Comparison of ENCODE assay signal across 9 mouse cellular contexts in the genomic region with DNA sequence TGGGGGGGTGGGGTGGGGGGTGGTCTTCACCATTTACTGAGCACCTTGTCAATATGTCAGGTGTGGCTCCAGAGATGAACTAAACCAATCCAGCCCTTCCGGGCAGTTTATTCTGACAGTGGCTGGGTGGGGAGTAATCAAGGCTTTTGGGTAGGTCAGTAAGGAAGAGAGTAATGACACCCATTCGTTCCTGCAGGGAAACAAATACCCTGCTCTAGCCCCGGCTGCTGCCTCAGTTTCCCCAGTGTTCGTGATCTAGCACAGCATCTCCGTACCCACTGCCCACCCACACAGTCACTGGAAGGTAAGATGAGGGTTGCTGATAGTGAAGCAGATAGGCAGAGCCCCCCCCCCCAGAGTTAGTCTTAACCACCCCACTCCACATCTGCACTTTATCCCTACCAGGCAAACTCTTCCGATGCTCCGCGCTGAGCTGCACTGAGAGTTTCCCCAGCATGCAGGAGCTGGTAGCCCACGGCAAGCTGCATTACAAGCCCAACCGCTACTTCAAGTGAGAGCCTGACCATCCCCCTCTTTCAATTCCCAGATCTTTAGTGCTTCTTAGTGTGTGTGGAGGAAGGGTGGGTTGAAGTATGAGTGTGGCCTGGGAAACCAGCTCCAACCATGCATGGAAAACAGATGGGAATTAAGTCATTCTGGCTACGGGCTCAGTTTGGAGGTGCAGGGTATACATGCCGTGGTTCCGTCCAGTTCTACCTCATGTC. TPM values are rescaled to one million over a fixed set of nuclear protein-coding genes. Genes with fewer than 3 reads are reported as not detected.
DNase-seq lines count a peak whose midpoint lies in the region; ATAC-seq and TF ChIP-seq lines count a peak whose summit lies in the region.
"Had no signal": no experiment of that assay in that cellular context is flagged by ENCODE, and none has a peak within 500 bp of the region (broad histone marks: within the 10 kb centered on the region; RNA-seq: fewer than 3 reads in every experiment).

No protein-coding gene starts in this region.

- peaks cover 38% of the 10 kb centered on the region for H3K36me3 ChIP-seq in heart, embryonic 12.5 days
- peaks cover 3% of the 10 kb centered on the region for H3K36me3 ChIP-seq in hindbrain, embryonic 16.5 days (ENCODE audit: control insufficient read depth, insufficient read depth, low read length)
- H3K36me3 ChIP-seq in midbrain, embryonic 14.5 days (ENCODE audit: control insufficient read depth, insufficient read depth, low read length) = peaks cover 24% of the 10 kb centered on the region

- no peaks in the 10 kb centered on the region for H3K9me3 ChIP-seq in heart, embryonic 12.5 days (replicated peaks)
- H3K9me3 ChIP-seq in hindbrain, embryonic 16.5 days (ENCODE audit: control insufficient read depth, low read length) = no peaks in the 10 kb centered on the region
- H3K9me3 ChIP-seq in midbrain, embryonic 14.5 days (ENCODE audit: control insufficient read depth, low read length) = no peaks in the 10 kb centered on the region

- DNase-seq in heart, postnatal 25 days (ENCODE audit: low spot score) = no peak
- DNase-seq in brain, embryonic 14.5 days (ENCODE audit: low read depth) = peak; percentile 14
- DNase-seq in midbrain, embryonic 14.5 days = no peak
- no peak for DNase-seq in frontal cortex, adult 2 months (ENCODE audit: extremely low spot score in 1 of 2, low spot score in 1 of 2)
- DNase-seq in adrenal gland, postnatal 4 days (ENCODE audit: low spot score in 2 of 2) = no peak
- no peak for DNase-seq in urinary bladder, postnatal 10 days (ENCODE audit: low spot score)

- TF ChIP-seq CTCF in brain, embryonic 14.5 days (IDR thresholded peaks at IDR 0.05; ENCODE audit: borderline replicate concordance, extremely low read depth, insufficient read depth, insufficient read length) = no peak

- intact Hi-C loops in heart, postnatal 25 days (cut with DNase I) = no loop called here

- H3K27ac ChIP-seq in heart, embryonic 12.5 days (ENCODE audit: poor library complexity, severe bottlenecking) = no peak overlapping the region
- H3K27ac ChIP-seq in hindbrain, embryonic 16.5 days (ENCODE audit: low read depth, low read length) = no peak overlapping the region
- H3K27ac ChIP-seq in midbrain, embryonic 14.5 days (replicated peaks; ENCODE audit: low read depth, low read length) = no peak overlapping the region

- H3K27me3 ChIP-seq in heart, embryonic 12.5 days (replicated peaks) = no peaks in the 10 kb centered on the region
- H3K27me3 ChIP-seq in hindbrain, embryonic 16.5 days (replicated peaks; ENCODE audit: control insufficient read depth, insufficient read depth, low read length) = no peaks in the 10 kb centered on the region
- H3K27me3 ChIP-seq in midbrain, embryonic 14.5 days (ENCODE audit: control insufficient read depth, insufficient read depth, low read length) = no peaks in the 10 kb centered on the region
- H3K27me3 ChIP-seq: Patski had no signal

- ATAC-seq in heart, embryonic 12.5 days (ENCODE audit: insufficient number of reproducible peaks, low FRiP score) = no peak
- no peak for ATAC-seq in hindbrain, embryonic 16.5 days
- no peak for ATAC-seq in midbrain, embryonic 14.5 days (ENCODE audit: low FRiP score, low TSS enrichment)

- no peak for TF ChIP-seq POLR2A in brain, embryonic 14.5 days (IDR thresholded peaks at IDR 0.05; ENCODE audit: borderline replicate concordance, extremely low read depth, insufficient read depth, insufficient read length, poor library complexity, severe bottlenecking)

- peak overlapping the region; percentile 74 for H3K4me2 ChIP-seq in heart, embryonic 12.5 days
- peak overlapping the region; percentile 83 for H3K4me2 ChIP-seq in hindbrain, embryonic 16.5 days (ENCODE audit: low read length)
- H3K4me2 ChIP-seq in midbrain, embryonic 14.5 days (ENCODE audit: low read length) = peak overlapping the region; percentile 61

- WGBS in heart, embryonic 12.5 days = 75% methylated on average over 13 of the region's 13 CpGs
- 79% methylated on average over 13 of the region's 13 CpGs for WGBS in hindbrain, embryonic 16.5 days
- 80% methylated on average over 13 of the region's 13 CpGs for WGBS in midbrain, embryonic 14.5 days

- peaks cover 17% of the 10 kb centered on the region for H3K4me1 ChIP-seq in heart, embryonic 12.5 days (replicated peaks)
- peaks cover 27% of the 10 kb centered on the region for H3K4me1 ChIP-seq in hindbrain, embryonic 16.5 days (ENCODE audit: control insufficient read depth, insufficient read depth, low read depth, low read length)
- peaks cover 16% of the 10 kb centered on the region for H3K4me1 ChIP-seq in midbrain, embryonic 14.5 days (ENCODE audit: control insufficient read depth, insufficient read depth, low read length)

- H3K4me3 ChIP-seq in heart, embryonic 12.5 days = peak overlapping the region; percentile 80; the same call in 1 of the 2 replicates
- H3K4me3 ChIP-seq in hindbrain, embryonic 16.5 days (ENCODE audit: low read length) = no peak overlapping the region; the same call in 1 of the 2 replicates
- peak overlapping the region; percentile 50; the same call in 1 of the 2 replicates for H3K4me3 ChIP-seq in midbrain, embryonic 14.5 days (replicated peaks; ENCODE audit: low read depth, low read length)

- 0 out of 2 replicates have a peak overlapping the region, but pooled peaks have one; percentile 84 for H3K9ac ChIP-seq in heart, embryonic 12.5 days
- no peak overlapping the region for H3K9ac ChIP-seq in hindbrain, embryonic 16.5 days (ENCODE audit: low read depth, low read length)
- no peak overlapping the region for H3K9ac ChIP-seq in midbrain, embryonic 14.5 days (replicated peaks; ENCODE audit: low read length)

RNA-seq across cellular contexts. Expression of gene Zfp414, which starts 1.4 kb away (rescaled TPM):
- polyA plus RNA-seq in heart, embryonic 12.5 days (2016; fragmentation: Nextera tagmentation; extraction: Ambion mirVana) = 31.6 and 32.4 TPM in 2 replicates
- 10 to 100 TPM in 1 of 2 experiments, 1 to 10 TPM in 1; 9.7 to 11.4 TPM for total RNA-seq in heart, postnatal 25 days (2021)
- 120 and 156 TPM in 2 replicates for polyA plus RNA-seq in brain, embryonic 14.5 days (2012; rRNA removed)
- polyA plus RNA-seq in hindbrain, embryonic 16.5 days (2015; fragmentation: Nextera tagmentation; extraction: Ambion mirVana) = 50.9 and 71.0 TPM in 2 replicates
- polyA plus RNA-seq in midbrain, embryonic 14.5 days (2014; fragmentation: Nextera tagmentation; extraction: Ambion mirVana) = 91.4 and 115 TPM in 2 replicates
- polyA plus RNA-seq in frontal cortex, adult 2 months (2012; rRNA removed) = 87.1 and 95.7 TPM in 2 replicates
- total RNA-seq in adrenal gland, postnatal 4 days (2021) = 10 to 100 TPM; 66.6 to 67.1 TPM

RNA-seq across cellular contexts. Expression of gene Pram1, which starts 7.5 kb away (rescaled TPM):
- 0.14 and 0.67 TPM in 2 replicates for polyA plus RNA-seq in heart, embryonic 12.5 days (2016; fragmentation: Nextera tagmentation; extraction: Ambion mirVana)
- under 1 TPM in 1 of 2 experiments, not detected in 1; 0.34 TPM for total RNA-seq in heart, postnatal 25 days (2021)
- 0.76 and 0.82 TPM in 2 replicates for polyA plus RNA-seq in brain, embryonic 14.5 days (2012; rRNA removed)
- polyA plus RNA-seq in hindbrain, embryonic 16.5 days (2015; fragmentation: Nextera tagmentation; extraction: Ambion mirVana) = 0.15 and 0.51 TPM in 2 replicates
- 0.73 and 1.4 TPM in 2 replicates for polyA plus RNA-seq in midbrain, embryonic 14.5 days (2014; fragmentation: Nextera tagmentation; extraction: Ambion mirVana)
- 0.88 and 1.5 TPM in 2 replicates for polyA plus RNA-seq in frontal cortex, adult 2 months (2012; rRNA removed)
- 1 to 10 TPM; 2.5 to 2.6 TPM for total RNA-seq in adrenal gland, postnatal 4 days (2021)

RNA-seq across cellular contexts. Expression of gene Hnrnpm, which starts 56.3 kb away (rescaled TPM):
- polyA plus RNA-seq in heart, embryonic 12.5 days (2016; fragmentation: Nextera tagmentation; extraction: Ambion mirVana) = 257 and 259 TPM in 2 replicates
- 100 to 1,000 TPM in 1 of 2 experiments, 10 to 100 TPM in 1; 89.2 to 106 TPM for total RNA-seq in heart, postnatal 25 days (2021)
- 206 and 243 TPM in 2 replicates for polyA plus RNA-seq in brain, embryonic 14.5 days (2012; rRNA removed)
- polyA plus RNA-seq in hindbrain, embryonic 16.5 days (2015; fragmentation: Nextera tagmentation; extraction: Ambion mirVana) = 161 and 194 TPM in 2 replicates
- polyA plus RNA-seq in midbrain, embryonic 14.5 days (2014; fragmentation: Nextera tagmentation; extraction: Ambion mirVana) = 177 and 214 TPM in 2 replicates
- 190 and 223 TPM in 2 replicates for polyA plus RNA-seq in frontal cortex, adult 2 months (2012; rRNA removed)
- 100 to 1,000 TPM; 197 to 237 TPM for total RNA-seq in adrenal gland, postnatal 4 days (2021)
